Mouse (Mus musculus) brain, adult 2 months (tissue): ENCODE measurements around the gene Fam89b.

Source experiments
- DNase-seq: peaks from one replicate; pipeline ENCODE4 v3.0.0; 2011; ENCODE audit warnings: low read depth, low spot score

Gene Fam89b

DNA sequence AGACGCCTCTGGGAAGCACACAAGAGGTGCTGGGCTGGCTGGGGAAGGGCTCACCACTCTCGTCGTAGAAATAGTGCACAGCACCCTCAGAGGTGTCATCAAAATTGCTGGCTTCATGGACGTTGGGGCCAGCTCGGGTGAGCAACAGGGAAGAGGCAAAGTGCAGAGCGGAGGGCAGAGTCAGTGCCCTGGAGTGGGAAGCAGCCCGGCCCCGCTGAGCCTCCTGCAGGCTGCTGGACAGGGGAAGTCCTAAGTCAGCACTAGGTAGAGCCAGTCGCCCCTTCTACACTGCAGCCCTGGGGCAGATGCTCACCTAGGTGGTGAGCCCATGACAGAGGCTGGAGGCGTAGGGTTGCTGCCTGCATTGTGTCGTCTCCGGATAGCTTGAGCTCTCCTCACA lies 45.2 kb downstream of the Fam89b start:
- DNase-seq: no peak

GRCm38 (mm10) chr19:5680432-5680831 lies 49.0 kb downstream of the Fam89b start:
- DNase-seq: no peak
